Mouse (Mus musculus): ENCODE measurements at regions not wholly inside any gene's neighbourhood (a gene's known extent, or its start where the extent isn't known, plus 50 kb on each side); places are given as distances from the start of the nearest gene placed in this dataset.
"Not testable (repeated sequence)": the region's sequence is repeated elsewhere in the genome, so short reads cannot be mapped to it uniquely, and the experiment has no call there.

GRCm38 (mm10) chr16:55168433-55168832 lies 129.4 kb downstream of the Zpld1 start:
- DNase-seq: no peak

- no peak for DNase-seq
These were observed 131.5 kb downstream of the Zpld1 start for GRCm38 (mm10) chr16:55166181-55166848.

- DNase-seq: no peak
These were observed 134.9 kb downstream of the Zpld1 start for GRCm38 (mm10) chr16:55162926-55163325.

- no peak for DNase-seq
These were observed 146.1 kb downstream of the Zpld1 start for GRCm38 (mm10) chr16:55151726-55152125.

- DNase-seq: no peak
These were observed 155.2 kb downstream of the Zpld1 start for GRCm38 (mm10) chr16:55142431-55143173.

GRCm38 (mm10) chr16:55134961-55135360 lies 162.8 kb downstream of the Zpld1 start:
- no peak for DNase-seq

GRCm38 (mm10) chr16:55097651-55098050 lies 200.1 kb downstream of the Zpld1 start:
- DNase-seq: no peak

GRCm38 (mm10) chr16:55087461-55087860 lies 210.3 kb downstream of the Zpld1 start:
- DNase-seq: no peak

- no peak for DNase-seq
These were observed 221.6 kb downstream of the Zpld1 start for GRCm38 (mm10) chr16:55076172-55076571.

GRCm38 (mm10) chr16:55039777-55040176 lies 258.0 kb downstream of the Zpld1 start:
- DNase-seq: no peak

- no peak for DNase-seq
These were observed 296.0 kb downstream of the Zpld1 start for GRCm38 (mm10) chr16:55001661-55002289.

GRCm38 (mm10) chr16:54991595-54992240 lies 306.1 kb downstream of the Zpld1 start:
- DNase-seq: no peak

- peak; percentile 19 for DNase-seq
These were observed 314.0 kb downstream of the Zpld1 start for GRCm38 (mm10) chr16:54983759-54984218.

- no peak for DNase-seq
These were observed 327.4 kb downstream of the Zpld1 start for GRCm38 (mm10) chr16:54970356-54970755.

- DNase-seq: no peak
These were observed 353.9 kb downstream of the Zpld1 start for GRCm38 (mm10) chr16:54943808-54944315.

- no peak for DNase-seq
These were observed 369.5 kb downstream of the Zpld1 start for GRCm38 (mm10) chr16:54928259-54928658.

- DNase-seq: no peak
These were observed 394.9 kb downstream of the Zpld1 start for GRCm38 (mm10) chr16:54902911-54903310.

- DNase-seq: no peak
These were observed 396.3 kb downstream of the Zpld1 start for GRCm38 (mm10) chr16:54901461-54901860.

- no peak for DNase-seq
These were observed 403.1 kb downstream of the Zpld1 start for GRCm38 (mm10) chr16:54894661-54895060.

GRCm38 (mm10) chr16:54857369-54857768 lies 440.4 kb downstream of the Zpld1 start:
- no peak for DNase-seq

- DNase-seq: not testable (repeated sequence)
These were observed 454.8 kb downstream of the Zpld1 start for GRCm38 (mm10) chr16:54842996-54843395.

All from liver (tissue).